Mouse (Mus musculus) heart, adult 2 months (tissue): ENCODE measurements around the gene Nr0b2. TPM values are rescaled to one million over a fixed set of nuclear protein-coding genes. Genes with fewer than 3 reads are reported as not detected.
A peak's percentile ranks its signal among the peaks of the same experiment; 100 is the strongest.

Source experiments
- DNase-seq, 2 experiments: peaks; one replicate each; pipeline ENCODE4 v3.0.0; 2021
- H3K27ac ChIP-seq: fragments of 200-600 bp; 2 replicates; pipeline ENCODE4 v1.8.1; 2022
- H3K27me3 ChIP-seq: fragments of 200-500 bp; 2 replicates; pipeline ENCODE4 v1.6.1; 2012; ENCODE audit warnings: mild to moderate bottlenecking, low read length, inconsistent platforms, mixed read lengths; ENCODE audit not compliant: control insufficient read depth, insufficient read depth
- H3K36me3 ChIP-seq: fragments of 200-500 bp; 2 replicates; pipeline ENCODE4 v1.6.1; 2012; ENCODE audit warnings: low read length, inconsistent platforms; ENCODE audit not compliant: control insufficient read depth, insufficient read depth
- H3K4me1 ChIP-seq: fragments of 200-500 bp; 2 replicates; pipeline ENCODE4 v1.6.1; 2011; ENCODE audit warnings: low read length; ENCODE audit not compliant: control insufficient read depth, insufficient read depth
- H3K4me3 ChIP-seq: fragments of 200-600 bp; 2 replicates; pipeline ENCODE4 v1.8.1; 2022
- H3K79me2 ChIP-seq: fragments of 200-500 bp; replicated peaks from 2 replicates; pipeline ENCODE4 v1.6.1; 2012; ENCODE audit warnings: mild to moderate bottlenecking, inconsistent platforms, low read length, moderate library complexity, mixed read lengths; ENCODE audit not compliant: control insufficient read depth, insufficient read depth
- H3K9ac ChIP-seq: fragments of 200-500 bp; 2 replicates; pipeline ENCODE4 v1.6.1; 2012; ENCODE audit warnings: low read depth, mild to moderate bottlenecking, control low read depth, inconsistent platforms, low read length, mixed read lengths
- CTCF ChIP-seq: fragments of 200-600 bp; IDR thresholded peaks from 2 replicates; pipeline ENCODE4 v1.8.1; 2022; ENCODE audit warnings: antibody characterized with exemption, mild to moderate bottlenecking, moderate library complexity
- EP300 ChIP-seq: fragments of 200-500 bp; IDR thresholded peaks from 2 replicates; pipeline ENCODE4 v1.6.1; 2011; ENCODE audit warnings: low read depth, low read length, control low read depth; ENCODE audit not compliant: insufficient read depth
- POLR2A ChIP-seq: fragments of 200-500 bp; IDR thresholded peaks from 2 replicates; pipeline ENCODE4 v1.6.1; 2011; ENCODE audit warnings: mild to moderate bottlenecking, low read depth, low read length, control low read depth; ENCODE audit not compliant: insufficient read depth
- WGBS: fragments of 180-500 bp; shearing (Covaris S2); methylation state at CpG from one replicate; pipeline ENCODE4 v1.1.7; 2018; 5-methylcytosine and 5-hydroxymethylcytosine counted together
- intact Hi-C: fragments of 180-260 bp; cut with DNase I; formaldehyde crosslinking; loops from one replicate; pipeline ENCODE4 v1.15.1; 2025
- polyA plus RNA-seq: library from polyadenylated mRNA; depleted of rRNA; stranded (reverse); fragments of >200 nt; gene quantifications from 2 replicates; pipeline ENCODE4 v1.2.3, GENCODE M21; 2012
- total RNA-seq, 2 experiments: library from RNA; stranded (reverse); gene quantifications; 2 replicates each; pipeline ENCODE4 v1.2.3; 2021

Nr0b2 gene
- total and polyA plus RNA-seq, 3 experiments = 13.1 to 45.4 (median 14.5) TPM

GRCm38 (mm10) chr4:133570066-133570466 is 16.9 kb downstream of the Nr0b2 start:
- no peaks in the 10 kb centered on the region for H3K27me3 ChIP-seq
- H3K36me3 ChIP-seq = no peaks in the 10 kb centered on the region
- DNase-seq = no peak
- intact Hi-C loops = no loop called here
- no peak overlapping the region for H3K9ac ChIP-seq
- no peaks in the 10 kb centered on the region for H3K79me2 ChIP-seq
- H3K4me3 ChIP-seq = no peak overlapping the region
- peaks cover 2% of the 10 kb centered on the region; the same call in 1 of the 2 replicates for H3K4me1 ChIP-seq
- no peak overlapping the region for H3K27ac ChIP-seq
- WGBS = 34% methylated on average over 10 of the region's 10 CpGs
- TF ChIP-seq EP300 = no peak
- TF ChIP-seq CTCF = no peak

GRCm38 (mm10) chr4:133574070-133574842 is 21.1 kb downstream of the Nr0b2 start, which contains the start of gene Gpatch3:
TSS of gene Gpatch3 (plus strand) at chr4:133574745.
- WGBS = 4% methylated on average over 44 of the region's 44 CpGs
- Histone ChIP-seq H3K4me1 (peaks cover 3% of the 10 kb centered on the region), H3K27ac (peak within 1 kb of the TSS; percentile 69), H3K36me3 (no peaks in the 10 kb centered on the region), H3K9ac (peak within 1 kb of the TSS; percentile 82), H3K4me3 (peak within 1 kb of the TSS; percentile 62), H3K79me2 (no peaks in the 10 kb centered on the region), H3K27me3 (no peaks in the 10 kb centered on the region)
- intact Hi-C loops = no loop called here
- DNase-seq = peak; percentile 92 to 93
- TF ChIP-seq EP300 (peak; percentile 83), CTCF (peak; percentile 33; the same call in 1 of the 2 replicates), POLR2A (peak; percentile 88)

- peak overlapping the region; percentile 62 for H3K4me3 ChIP-seq
- TF ChIP-seq EP300 (no peak), POLR2A (no peak), CTCF (no peak)
- DNase-seq = no peak
- WGBS = under 1% methylated on average over 41 of the region's 41 CpGs
- H3K4me1 ChIP-seq = peaks cover 3% of the 10 kb centered on the region
- no peaks in the 10 kb centered on the region for H3K79me2 ChIP-seq
- intact Hi-C loops = no loop called here
- H3K27ac ChIP-seq = peak overlapping the region; percentile 69
- no peaks in the 10 kb centered on the region for H3K27me3 ChIP-seq
- H3K36me3 ChIP-seq = no peaks in the 10 kb centered on the region
- H3K9ac ChIP-seq = peak overlapping the region; percentile 82
Measured at GRCm38 (mm10) chr4:133574843-133575202, 21.6 kb downstream of the Nr0b2 start.

GRCm38 (mm10) chr4:133577983-133578382 is 24.8 kb downstream of the Nr0b2 start:
- Histone ChIP-seq H3K36me3 (no peaks in the 10 kb centered on the region), H3K27me3 (no peaks in the 10 kb centered on the region), H3K9ac (no peak overlapping the region), H3K4me1 (peaks cover 3% of the 10 kb centered on the region), H3K4me3 (no peak overlapping the region), H3K27ac (no peak overlapping the region), H3K79me2 (no peaks in the 10 kb centered on the region)
- no peak for DNase-seq
- intact Hi-C loops = no loop called here
- WGBS = 76% methylated on average over 12 of the region's 12 CpGs
- TF ChIP-seq POLR2A (no peak), CTCF (no peak), EP300 (no peak)

GRCm38 (mm10) chr4:133583690-133584058 is 30.5 kb downstream of the Nr0b2 start:
- no peaks in the 10 kb centered on the region for H3K27me3 ChIP-seq
- peak overlapping the region; percentile 86 for H3K4me3 ChIP-seq
- peaks cover 3% of the 10 kb centered on the region for H3K79me2 ChIP-seq
- 52% methylated on average over 6 of the region's 6 CpGs for WGBS
- intact Hi-C loops = no loop called here
- H3K9ac ChIP-seq = peak overlapping the region; percentile 67
- no peak for TF ChIP-seq EP300
- no peak for TF ChIP-seq POLR2A
- no peak for TF ChIP-seq CTCF
- DNase-seq = peak in 1 of 2 experiments; percentile 23
- H3K27ac ChIP-seq = peak overlapping the region; percentile 76
- no peaks in the 10 kb centered on the region for H3K36me3 ChIP-seq
- peaks cover 3% of the 10 kb centered on the region for H3K4me1 ChIP-seq
